Mouse (Mus musculus) lung, adult 18-20 months (tissue): ENCODE measurements at regions not wholly inside any gene's neighbourhood (a gene's known extent, or its start where the extent isn't known, plus 50 kb on each side); places are given as distances from the start of the nearest gene placed in this dataset.

Source experiments
- DNase-seq, 2 experiments: peaks; one replicate each; pipeline ENCODE4 v3.0.0; 2022; ENCODE audit warnings: mixed read lengths in 2 of 2

- DNase-seq = no peak
Observed at GRCm38 (mm10) chr16:65916831-65917230, 101.8 kb downstream of the Vgll3 start.

GRCm38 (mm10) chr16:65925986-65926385 lies 110.9 kb downstream of the Vgll3 start:
- DNase-seq = no peak

GRCm38 (mm10) chr16:65963829-65964228 lies 148.8 kb downstream of the Vgll3 start:
- DNase-seq = no peak

GRCm38 (mm10) chr16:65964260-65964659 lies 149.2 kb downstream of the Vgll3 start:
- DNase-seq = no peak

GRCm38 (mm10) chr16:65977075-65977474 lies 162.0 kb downstream of the Vgll3 start:
- no peak for DNase-seq

- DNase-seq = no peak
Observed at GRCm38 (mm10) chr16:65987186-65987585, 172.1 kb downstream of the Vgll3 start.

GRCm38 (mm10) chr16:65999343-65999742 lies 184.3 kb downstream of the Vgll3 start:
- no peak for DNase-seq

- DNase-seq = no peak
Observed at GRCm38 (mm10) chr16:66000728-66001273, 185.7 kb downstream of the Vgll3 start.

- DNase-seq = no peak
Observed at GRCm38 (mm10) chr16:66004689-66005088, 189.6 kb downstream of the Vgll3 start.

- DNase-seq = peak in 1 of 2 experiments; percentile 12
Observed at GRCm38 (mm10) chr16:66005954-66006580, 191.0 kb downstream of the Vgll3 start.

GRCm38 (mm10) chr16:66013608-66014007 lies 198.6 kb downstream of the Vgll3 start:
- no peak for DNase-seq

- DNase-seq = no peak
Observed at GRCm38 (mm10) chr16:66014861-66015602, 200.0 kb downstream of the Vgll3 start.

- DNase-seq = peak in 1 of 2 experiments; percentile 10
Observed at GRCm38 (mm10) chr16:66017040-66017439, 202.0 kb downstream of the Vgll3 start.

- no peak for DNase-seq
Observed at GRCm38 (mm10) chr16:66023397-66023796, 208.3 kb downstream of the Vgll3 start.
